Mouse (Mus musculus): ENCODE results near the gene Svep1.

DNA sequence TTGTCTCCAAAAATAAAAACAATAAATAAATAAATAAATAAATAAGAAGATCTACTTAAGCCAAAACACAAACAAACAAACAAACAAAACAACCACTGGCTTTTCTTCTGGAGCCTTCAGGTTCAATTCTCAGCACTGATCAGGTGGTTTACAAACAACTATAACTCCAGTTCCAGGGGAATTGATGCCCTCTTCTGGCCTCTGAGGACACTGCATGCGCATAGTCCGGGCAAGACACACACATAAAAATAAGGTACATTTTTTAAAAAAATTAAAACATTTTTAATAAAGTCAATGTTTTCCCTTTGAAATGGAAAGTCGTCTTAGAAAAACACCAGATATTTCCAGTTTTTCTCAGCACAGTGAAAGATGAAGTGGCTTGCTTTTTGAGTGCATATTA, 45.7 kb upstream of the Svep1 start:
- TF ChIP-seq CTCF (IDR thresholded peaks at IDR 0.05; ENCODE audit: insufficient read depth, low read length): peak; percentile 28
- TF ChIP-seq POLR2A (IDR thresholded peaks at IDR 0.05; ENCODE audit: borderline replicate concordance, extremely low read depth, low read depth, low read length): no peak
